19 mouse cellular contexts compared by ENCODE assay signal in genomic region chr6:41540746-41541145, GRCm38 (mm10). TPM values are rescaled to one million over a fixed set of nuclear protein-coding genes. Genes with fewer than 3 reads are reported as not detected.
DNase-seq lines count a peak whose midpoint lies in the region; ATAC-seq and TF ChIP-seq lines count a peak whose summit lies in the region.
"Had no signal": no experiment of that assay in that cellular context is flagged by ENCODE, and none has a peak within 500 bp of the region (broad histone marks: within the 10 kb centered on the region; RNA-seq: fewer than 3 reads in every experiment).

No protein-coding gene starts in this region.

- H3K27ac ChIP-seq in liver, embryonic 14.5 days, result no peak overlapping the region
- H3K27ac ChIP-seq in heart, embryonic 11.5 days (ENCODE audit: low read depth, low read length), result no peak overlapping the region
- H3K27ac ChIP-seq: embryonic facial prominence, embryonic 13.5 days; forebrain, embryonic 12.5 days; heart, adult 2 months; hindbrain, embryonic 10.5 days; hindbrain, embryonic 14.5 days had no signal

- H3K4me2 ChIP-seq in liver, embryonic 14.5 days (ENCODE audit: low read depth), result no peak overlapping the region
- no peak overlapping the region for H3K4me2 ChIP-seq in heart, embryonic 11.5 days
- H3K4me2 ChIP-seq: embryonic facial prominence, embryonic 13.5 days; forebrain, embryonic 12.5 days; heart, embryonic 12.5 days; hindbrain, embryonic 14.5 days had no signal

- no peak overlapping the region for H3K4me3 ChIP-seq in liver, embryonic 14.5 days (ENCODE audit: insufficient read depth in 1 of 2, low read depth in 2 of 2, low read length in 2 of 2)
- no peak overlapping the region for H3K4me3 ChIP-seq in heart, embryonic 11.5 days (ENCODE audit: low read depth, low read length)
- H3K4me3 ChIP-seq: embryonic facial prominence, embryonic 13.5 days; forebrain, embryonic 12.5 days; heart, adult 2 months; heart, embryonic 12.5 days; hindbrain, embryonic 10.5 days had no signal

- 0 out of 2 replicates have a peak, but pooled peaks have one; percentile 28 for ATAC-seq in liver, embryonic 14.5 days (ENCODE audit: insufficient read depth)
- ATAC-seq in heart, embryonic 11.5 days (replicated peaks; ENCODE audit: insufficient number of reproducible peaks, low FRiP score, low TSS enrichment), result no peak
- ATAC-seq: forebrain, embryonic 16.5 days had no signal

- no peaks in the 10 kb centered on the region for H3K9me3 ChIP-seq in liver, embryonic 14.5 days (ENCODE audit: control insufficient read depth, low read length)
- H3K9me3 ChIP-seq in heart, embryonic 11.5 days (replicated peaks; ENCODE audit: control insufficient read depth, low read length), result no peaks in the 10 kb centered on the region
- H3K9me3 ChIP-seq: embryonic facial prominence, embryonic 13.5 days; forebrain, embryonic 12.5 days; heart, embryonic 12.5 days; hindbrain, embryonic 10.5 days had no signal

- no peak for TF ChIP-seq CTCF in liver, embryonic 14.5 days (IDR thresholded peaks at IDR 0.05; ENCODE audit: low read depth)

- H3K36me3 ChIP-seq in liver, embryonic 14.5 days (replicated peaks; ENCODE audit: control insufficient read depth, insufficient read depth, low read depth), result no peaks in the 10 kb centered on the region
- H3K36me3 ChIP-seq in heart, embryonic 11.5 days (ENCODE audit: control insufficient read depth, insufficient read depth, low read length), result no peaks in the 10 kb centered on the region
- H3K36me3 ChIP-seq: embryonic facial prominence, embryonic 13.5 days; forebrain, embryonic 12.5 days; heart, embryonic 12.5 days; hindbrain, embryonic 10.5 days had no signal

- TF ChIP-seq EP300 in liver, embryonic 14.5 days (IDR thresholded peaks at IDR 0.05; ENCODE audit: low read depth), result peak; percentile 55

- H3K9ac ChIP-seq in liver, embryonic 14.5 days (replicated peaks), result no peak overlapping the region
- H3K9ac ChIP-seq in heart, embryonic 11.5 days (ENCODE audit: low read depth, low read length), result no peak overlapping the region
- H3K9ac ChIP-seq: embryonic facial prominence, embryonic 13.5 days; forebrain, embryonic 12.5 days; heart, embryonic 12.5 days; hindbrain, embryonic 14.5 days had no signal

- peaks cover 2 to 5% of the 10 kb centered on the region in 2 experiments; a peak in 2 of 4 replicates for H3K4me1 ChIP-seq in liver, embryonic 14.5 days (replicated peaks; ENCODE audit: control insufficient read depth in 2 of 2, insufficient read depth in 2 of 2, low read length in 1 of 2)
- H3K4me1 ChIP-seq in heart, embryonic 11.5 days (ENCODE audit: control insufficient read depth, insufficient read depth, low read length), result no peaks in the 10 kb centered on the region
- H3K4me1 ChIP-seq: embryonic facial prominence, embryonic 13.5 days had no signal

- no peaks in the 10 kb centered on the region for H3K27me3 ChIP-seq in liver, embryonic 14.5 days (ENCODE audit: control insufficient read depth, insufficient read depth, low read length)
- peaks cover 15% of the 10 kb centered on the region for H3K27me3 ChIP-seq in heart, embryonic 11.5 days (ENCODE audit: control insufficient read depth, insufficient read depth, low read length)

- no peak for DNase-seq in liver, embryonic 14.5 days (ENCODE audit: low read depth in 3 of 3, low spot score in 3 of 3)
- DNase-seq in liver, result no peak
- DNase-seq in c-Kit-positive CD71-positive TER-119-negative erythroid progenitor cells, embryonic 14.5 days (ENCODE audit: low read depth), result peak; percentile 19
- DNase-seq in induced T-regulatory cell, adult 2 months (ENCODE audit: low read depth), result peak; percentile 54
- DNase-seq in naive thymus-derived CD4-positive, alpha-beta T cell, adult 2 months (ENCODE audit: low read depth), result peak; percentile 37
- DNase-seq: adrenal gland, postnatal 10 days; cerebellum, adult 11-12 months; cerebellum, adult 9-10 months; cerebellum, postnatal 25 days; gastrocnemius, postnatal 14 days; heart, adult 2 months had no signal

RNA-seq across cellular contexts. Expression of gene Prss2, which starts 19.2 kb away (rescaled TPM):
- polyA plus RNA-seq in liver, embryonic 14.5 days (2012; rRNA removed), result 0.06 and 0.22 TPM in 2 replicates
- 0.29 TPM in 1 of 2 replicates, not detected in the other for polyA plus RNA-seq in liver, embryonic 14.5 days (2014; fragmentation: Nextera tagmentation; extraction: Ambion mirVana)
- not detected in 2 replicates for polyA plus RNA-seq in heart, embryonic 11.5 days (2014; fragmentation: Nextera tagmentation; extraction: Ambion mirVana)
- polyA plus RNA-seq: brain, embryonic 14.5 days; embryonic facial prominence, embryonic 13.5 days; forebrain, embryonic 12.5 days; forebrain, embryonic 16.5 days; heart, adult 2 months; heart, embryonic 12.5 days; hindbrain, embryonic 10.5 days; hindbrain, embryonic 14.5 days had no signal

Comparison
In these comparisons a context has a peak if more than half of its experiments do, and no peak if none do; other contexts are left out.
1. DNase-seq: peak in c-Kit-positive CD71-positive TER-119-negative erythroid progenitor cells, embryonic 14.5 days (single experiment), induced T-regulatory cell, adult 2 months (single experiment) and naive thymus-derived CD4-positive, alpha-beta T cell, adult 2 months (single experiment); none in liver, embryonic 14.5 days (0 of 3) and liver (single experiment).